Mouse (Mus musculus) cortical plate, adult 2 months (tissue): ENCODE data around the gene Lrrc75a.

Source experiments
- CTCF ChIP-seq: fragments of 200-500 bp; IDR thresholded peaks from 2 replicates; pipeline ENCODE4 v1.5.1; 2011; ENCODE audit warnings: mild to moderate bottlenecking, control low read depth, low read length; ENCODE audit not compliant: insufficient read depth; ENCODE audit errors: extremely low read depth
- POLR2A ChIP-seq: fragments of 200-500 bp; IDR thresholded peaks from 2 replicates; pipeline ENCODE4 v1.6.1; 2011; ENCODE audit warnings: mild to moderate bottlenecking, low read length, control low read depth; ENCODE audit not compliant: insufficient read depth; ENCODE audit errors: extremely low read depth

DNA sequence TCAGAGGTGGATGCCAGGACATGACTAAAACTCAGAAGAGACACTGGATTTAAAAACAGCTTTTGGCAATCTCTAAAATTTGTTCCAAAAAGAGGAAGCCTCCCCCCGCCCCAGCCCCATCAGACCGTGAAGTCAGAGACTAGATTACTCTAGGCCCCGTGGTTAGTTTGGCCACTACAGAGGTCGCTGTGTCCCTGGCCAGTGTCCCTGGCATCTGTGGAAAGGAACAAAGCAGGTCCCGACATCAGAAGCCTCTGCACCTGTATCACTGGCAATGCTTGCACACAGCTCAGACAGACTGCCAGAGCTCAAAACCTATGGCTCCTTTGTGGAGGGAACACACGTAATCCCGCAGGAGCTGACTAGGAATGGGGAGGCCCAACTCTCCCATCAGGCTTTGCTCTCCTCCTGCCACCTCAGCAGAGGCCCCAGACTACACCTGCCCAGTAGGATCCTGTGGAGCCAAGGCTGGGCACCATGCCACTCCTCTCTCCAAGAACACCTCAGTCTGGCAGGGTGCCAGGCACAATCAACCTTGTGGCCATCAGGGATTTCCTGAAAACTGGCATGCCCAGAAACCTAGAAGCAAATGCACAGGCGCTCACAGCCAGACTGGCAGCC is 5.2 kb downstream of the Lrrc75a start:
- TF ChIP-seq POLR2A = no peak
- no peak for TF ChIP-seq CTCF
